Mouse (Mus musculus): ENCODE data around the gene Hacd3. TPM values are rescaled to one million over a fixed set of nuclear protein-coding genes. Genes with fewer than 3 reads are reported as not detected.
A peak's percentile ranks its signal among the peaks of the same experiment; 100 is the strongest.

Gene Hacd3
- polyA plus RNA-seq, 1 experiment from 2014 or later: 120 TPM

GRCm38 (mm10) chr9:64953190-64953589 lies 68.3 kb downstream of the Hacd3 start:
- Histone ChIP-seq H3K9ac (ENCODE audit: low read length) (no peak overlapping the region), H3K4me3 (ENCODE audit: low read depth, low read length) (no peak overlapping the region), H3K36me3 (ENCODE audit: control insufficient read depth, insufficient read depth, low read length) (no peaks in the 10 kb centered on the region), H3K9me3 (ENCODE audit: control insufficient read depth, low read length) (no peaks in the 10 kb centered on the region), H3K4me1 (replicated peaks; ENCODE audit: control insufficient read depth, insufficient read depth, low read length) (no peaks in the 10 kb centered on the region), H3K27ac (ENCODE audit: low read depth, low read length) (no peak overlapping the region), H3K27me3 (ENCODE audit: control insufficient read depth, insufficient read depth, low read length) (no peaks in the 10 kb centered on the region), H3K4me2 (ENCODE audit: low read depth, low read length, severe bottlenecking) (no peak overlapping the region)
- no peak for ATAC-seq (replicated peaks; ENCODE audit: low FRiP score)
- WGBS: 82% methylated on average over 7 of the region's 7 CpGs
- no peak for DNase-seq (ENCODE audit: low spot score)

- 12% methylated on average over 5 of the region's 5 CpGs for WGBS
- H3K27ac ChIP-seq (ENCODE audit: low read depth, low read length): no peak overlapping the region
- no peaks in the 10 kb centered on the region for H3K4me1 ChIP-seq (replicated peaks; ENCODE audit: control insufficient read depth, insufficient read depth, low read length)
- no peak overlapping the region for H3K4me2 ChIP-seq (ENCODE audit: low read depth, low read length, severe bottlenecking)
- ATAC-seq (replicated peaks; ENCODE audit: low FRiP score) (no peak), DNase-seq (ENCODE audit: low spot score) (no peak)
- no peaks in the 10 kb centered on the region for H3K36me3 ChIP-seq (ENCODE audit: control insufficient read depth, insufficient read depth, low read length)
- no peaks in the 10 kb centered on the region for H3K27me3 ChIP-seq (ENCODE audit: control insufficient read depth, insufficient read depth, low read length)
- H3K4me3 ChIP-seq (ENCODE audit: low read depth, low read length): no peak overlapping the region
- H3K9ac ChIP-seq (ENCODE audit: low read length): no peak overlapping the region
- no peaks in the 10 kb centered on the region for H3K9me3 ChIP-seq (ENCODE audit: control insufficient read depth, low read length)
Observed at GRCm38 (mm10) chr9:64952055-64952454, 69.4 kb downstream of the Hacd3 start.

GRCm38 (mm10) chr9:64951161-64951657 lies 70.3 kb downstream of the Hacd3 start, which contains the start of gene Slc24a1:
TSS of gene Slc24a1 (minus strand) at chr9:64951607.
- H3K36me3 ChIP-seq (ENCODE audit: control insufficient read depth, insufficient read depth, low read length): no peaks in the 10 kb centered on the region
- no peak within 1 kb of the TSS for H3K4me2 ChIP-seq (ENCODE audit: low read depth, low read length, severe bottlenecking)
- no peak within 1 kb of the TSS for H3K4me3 ChIP-seq (ENCODE audit: low read depth, low read length)
- no peaks in the 10 kb centered on the region for H3K27me3 ChIP-seq (ENCODE audit: control insufficient read depth, insufficient read depth, low read length)
- ATAC-seq (replicated peaks; ENCODE audit: low FRiP score) (no peak), DNase-seq (ENCODE audit: low spot score) (no peak)
- H3K9ac ChIP-seq (ENCODE audit: low read length): no peak within 1 kb of the TSS
- no peaks in the 10 kb centered on the region for H3K4me1 ChIP-seq (replicated peaks; ENCODE audit: control insufficient read depth, insufficient read depth, low read length)
- no peaks in the 10 kb centered on the region for H3K9me3 ChIP-seq (ENCODE audit: control insufficient read depth, low read length)
- H3K27ac ChIP-seq (ENCODE audit: low read depth, low read length): no peak within 1 kb of the TSS
- WGBS: 36% methylated on average over 11 of the region's 11 CpGs

- 89% methylated on average over 9 of the region's 9 CpGs for WGBS
- 0 out of 2 replicates have a peak, but pooled peaks cover 3% of the 10 kb centered on the region for H3K4me1 ChIP-seq (replicated peaks; ENCODE audit: control insufficient read depth, insufficient read depth, low read length)
- no peaks in the 10 kb centered on the region for H3K36me3 ChIP-seq (ENCODE audit: control insufficient read depth, insufficient read depth, low read length)
- no peaks in the 10 kb centered on the region for H3K27me3 ChIP-seq (ENCODE audit: control insufficient read depth, insufficient read depth, low read length)
- no peak overlapping the region for H3K4me2 ChIP-seq (ENCODE audit: low read depth, low read length, severe bottlenecking)
- no peak overlapping the region for H3K27ac ChIP-seq (ENCODE audit: low read depth, low read length)
- no peak overlapping the region for H3K4me3 ChIP-seq (ENCODE audit: low read depth, low read length)
- no peak overlapping the region for H3K9ac ChIP-seq (ENCODE audit: low read length)
- no peak for DNase-seq (ENCODE audit: low spot score)
- H3K9me3 ChIP-seq (ENCODE audit: control insufficient read depth, low read length): no peaks in the 10 kb centered on the region
- no peak for ATAC-seq (replicated peaks; ENCODE audit: low FRiP score)
Observed at GRCm38 (mm10) chr9:64947483-64948095, 73.9 kb downstream of the Hacd3 start.

GRCm38 (mm10) chr9:64943997-64944396 lies 77.5 kb downstream of the Hacd3 start:
- Histone ChIP-seq H3K4me2 (ENCODE audit: low read depth, low read length, severe bottlenecking) (no peak overlapping the region), H3K9ac (ENCODE audit: low read length) (0 out of 2 replicates have a peak overlapping the region, but pooled peaks have one; percentile 23), H3K27me3 (ENCODE audit: control insufficient read depth, insufficient read depth, low read length) (no peaks in the 10 kb centered on the region), H3K27ac (ENCODE audit: low read depth, low read length) (no peak overlapping the region), H3K4me3 (ENCODE audit: low read depth, low read length) (no peak overlapping the region), H3K9me3 (ENCODE audit: control insufficient read depth, low read length) (no peaks in the 10 kb centered on the region), H3K36me3 (ENCODE audit: control insufficient read depth, insufficient read depth, low read length) (no peaks in the 10 kb centered on the region), H3K4me1 (replicated peaks; ENCODE audit: control insufficient read depth, insufficient read depth, low read length) (0 out of 2 replicates have a peak, but pooled peaks cover 3% of the 10 kb centered on the region)
- WGBS: 26% methylated on average over 11 of the region's 11 CpGs
- DNase-seq (ENCODE audit: low spot score) (no peak), ATAC-seq (replicated peaks; ENCODE audit: low FRiP score) (no peak)

- no peak for ATAC-seq (replicated peaks; ENCODE audit: low FRiP score)
- Histone ChIP-seq H3K4me1 (replicated peaks; ENCODE audit: control insufficient read depth, insufficient read depth, low read length) (0 out of 2 replicates have a peak, but pooled peaks cover 3% of the 10 kb centered on the region), H3K36me3 (ENCODE audit: control insufficient read depth, insufficient read depth, low read length) (no peaks in the 10 kb centered on the region), H3K27ac (ENCODE audit: low read depth, low read length) (no peak overlapping the region), H3K4me3 (ENCODE audit: low read depth, low read length) (no peak overlapping the region), H3K9me3 (ENCODE audit: control insufficient read depth, low read length) (no peaks in the 10 kb centered on the region), H3K27me3 (ENCODE audit: control insufficient read depth, insufficient read depth, low read length) (no peaks in the 10 kb centered on the region), H3K9ac (ENCODE audit: low read length) (no peak overlapping the region), H3K4me2 (ENCODE audit: low read depth, low read length, severe bottlenecking) (no peak overlapping the region)
- 97% methylated on average over 4 of the region's 4 CpGs for WGBS
- DNase-seq (ENCODE audit: low spot score): no peak
Observed at GRCm38 (mm10) chr9:64941650-64942049, 79.8 kb downstream of the Hacd3 start.

- Histone ChIP-seq H3K27ac (ENCODE audit: low read depth, low read length) (no peak overlapping the region), H3K36me3 (ENCODE audit: control insufficient read depth, insufficient read depth, low read length) (no peaks in the 10 kb centered on the region), H3K27me3 (ENCODE audit: control insufficient read depth, insufficient read depth, low read length) (no peaks in the 10 kb centered on the region), H3K4me2 (ENCODE audit: low read depth, low read length, severe bottlenecking) (no peak overlapping the region), H3K4me3 (ENCODE audit: low read depth, low read length) (no peak overlapping the region), H3K4me1 (replicated peaks; ENCODE audit: control insufficient read depth, insufficient read depth, low read length) (0 out of 2 replicates have a peak, but pooled peaks cover 3% of the 10 kb centered on the region), H3K9me3 (ENCODE audit: control insufficient read depth, low read length) (no peaks in the 10 kb centered on the region), H3K9ac (ENCODE audit: low read length) (no peak overlapping the region)
- DNase-seq (ENCODE audit: low spot score) (peak; percentile 45), ATAC-seq (replicated peaks; ENCODE audit: low FRiP score) (no peak)
- 87% methylated on average over 11 of the region's 11 CpGs for WGBS
Observed at GRCm38 (mm10) chr9:64940731-64941346, 80.7 kb downstream of the Hacd3 start.

GRCm38 (mm10) chr9:64939790-64940189 lies 81.7 kb downstream of the Hacd3 start:
- Histone ChIP-seq H3K4me3 (ENCODE audit: low read depth, low read length) (no peak overlapping the region), H3K9ac (ENCODE audit: low read length) (no peak overlapping the region), H3K27ac (ENCODE audit: low read depth, low read length) (no peak overlapping the region), H3K9me3 (ENCODE audit: control insufficient read depth, low read length) (no peaks in the 10 kb centered on the region), H3K36me3 (ENCODE audit: control insufficient read depth, insufficient read depth, low read length) (no peaks in the 10 kb centered on the region), H3K4me2 (ENCODE audit: low read depth, low read length, severe bottlenecking) (no peak overlapping the region), H3K27me3 (ENCODE audit: control insufficient read depth, insufficient read depth, low read length) (no peaks in the 10 kb centered on the region), H3K4me1 (replicated peaks; ENCODE audit: control insufficient read depth, insufficient read depth, low read length) (0 out of 2 replicates have a peak, but pooled peaks cover 3% of the 10 kb centered on the region)
- DNase-seq (ENCODE audit: low spot score) (peak; percentile 5), ATAC-seq (replicated peaks; ENCODE audit: low FRiP score) (no peak)
- WGBS: 84% methylated on average over 2 of the region's 2 CpGs

Data from forebrain, embryonic 11.5 days (tissue).